Mouse (Mus musculus): Measurements from ENCODE around the gene Olfr60.

DNA sequence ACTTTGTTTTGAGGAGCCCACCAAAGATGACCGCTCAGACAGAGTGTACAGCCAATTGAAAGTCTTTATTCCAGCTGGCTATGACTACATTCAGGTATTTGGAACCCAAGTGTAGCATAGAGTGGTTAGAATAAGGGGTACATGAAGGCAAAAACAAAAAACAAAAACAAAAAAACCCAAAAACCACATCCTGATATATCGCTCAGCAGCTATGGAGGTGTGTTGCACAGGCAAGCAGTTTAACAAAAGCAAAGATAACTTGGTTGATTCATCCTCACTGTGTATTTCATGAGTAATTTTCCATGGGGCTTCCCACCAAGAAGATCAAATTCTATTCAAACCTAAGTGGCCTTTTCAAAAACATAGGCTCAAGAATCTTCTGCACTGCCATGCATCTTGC lies 15.4 kb upstream of the Olfr60 start:
- TF ChIP-seq POLR2A (IDR thresholded peaks at IDR 0.05; ENCODE audit: low read depth, low read length) = no peak
- no peak for TF ChIP-seq CTCF (conservative IDR thresholded peaks at IDR 0.05; ENCODE audit: insufficient read depth, insufficient read length, low read depth, low read length)

Data from kidney, adult 2 months (tissue).